Mouse (Mus musculus) cerebellum, postnatal 10 days (tissue): ENCODE results near the gene Tmem245.
"Not testable (repeated sequence)": the region's sequence is repeated elsewhere in the genome, so short reads cannot be mapped to it uniquely, and the experiment has no call there.

Experiments
- DNase-seq, 2 experiments: peaks; one replicate each; pipeline ENCODE4 v3.0.0; 2021; ENCODE audit warnings: mixed read lengths in 2 of 2

The Tmem245 gene

DNA sequence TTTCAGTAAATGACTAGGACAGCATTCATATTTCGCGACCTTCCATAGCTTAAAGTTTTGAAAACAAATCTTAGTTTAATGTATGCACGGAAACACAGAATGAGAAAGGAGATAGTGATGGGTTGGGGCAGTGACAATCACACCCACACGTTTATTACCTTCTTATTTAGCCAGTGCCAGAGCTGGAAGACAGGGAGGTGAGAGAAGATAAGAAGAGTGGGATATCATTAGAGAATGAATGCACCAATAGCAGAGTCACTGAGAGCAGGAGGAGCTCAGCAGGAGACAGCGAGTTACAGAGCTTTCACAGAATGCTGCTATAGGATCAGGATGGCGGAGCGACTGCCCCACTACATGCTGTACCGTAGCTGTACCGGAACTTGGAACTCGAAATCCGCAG, 25.0 kb downstream of the Tmem245 start:
- no peak for DNase-seq

DNA sequence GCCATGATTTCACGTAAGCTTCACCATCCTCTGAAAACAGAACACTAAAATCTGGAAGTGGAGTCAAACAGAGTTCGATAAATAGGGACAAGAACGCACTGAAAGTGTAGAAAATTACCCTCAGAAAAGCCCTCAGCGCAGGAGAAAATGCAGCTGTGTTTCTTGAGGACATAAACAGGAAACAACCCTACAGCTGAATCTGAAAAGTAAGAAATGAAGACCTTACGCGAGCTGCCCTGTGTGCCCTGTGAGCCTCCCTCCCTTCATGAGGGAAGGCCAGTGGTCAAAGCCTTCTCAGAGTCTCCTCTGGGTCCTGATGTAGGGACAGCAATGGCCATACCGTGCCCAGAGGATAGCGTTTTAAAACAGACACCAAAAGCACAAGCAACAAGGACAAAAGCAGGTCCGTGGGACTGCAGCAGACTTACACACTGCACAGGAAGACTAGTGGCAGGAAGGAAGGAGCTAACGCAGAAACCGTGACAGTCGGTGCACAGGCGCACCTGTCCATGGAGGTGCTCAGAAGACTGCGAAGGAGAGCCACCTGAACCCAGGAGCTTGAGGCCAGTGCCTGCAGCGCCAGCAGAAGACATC, 31.4 kb downstream of the Tmem245 start:
- DNase-seq = no peak

DNA sequence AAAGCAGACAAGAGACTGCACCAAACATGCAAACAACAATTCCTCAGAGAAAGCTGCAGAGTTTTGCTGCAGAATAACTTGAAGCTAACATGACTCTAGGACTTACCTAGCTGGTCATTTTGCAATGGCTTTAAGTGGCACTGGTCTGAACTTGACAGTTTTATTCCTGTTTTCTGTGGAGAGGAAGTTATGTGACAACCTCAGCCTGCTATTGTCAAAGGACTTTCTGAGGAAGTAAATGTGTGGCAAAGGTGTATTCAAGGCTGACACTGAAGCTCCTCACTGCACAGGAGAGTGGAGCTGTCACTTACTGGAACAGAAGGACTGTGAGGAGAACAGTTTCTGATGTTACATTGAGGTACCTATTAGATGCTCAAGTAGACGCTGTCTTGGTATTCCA, 32.5 kb downstream of the Tmem245 start:
- DNase-seq = no peak

DNA sequence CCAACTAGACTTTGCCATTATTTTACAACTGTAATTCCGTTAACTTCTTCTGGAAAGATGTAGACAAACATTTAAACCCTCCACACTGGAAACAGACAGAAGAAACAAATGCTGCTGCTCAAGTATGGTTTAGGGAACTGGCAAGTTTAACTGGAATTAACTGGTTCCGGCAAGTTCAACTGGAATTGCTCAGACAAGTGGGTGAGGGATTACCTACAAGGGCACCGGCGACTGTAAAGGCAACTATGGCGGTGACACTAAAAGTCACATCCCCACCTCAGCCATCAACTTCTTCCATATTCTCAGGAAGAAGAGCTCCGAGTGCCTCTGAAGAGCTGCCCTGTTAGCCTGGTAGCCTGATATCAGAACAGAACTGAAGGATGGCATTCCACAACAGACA, 32.9 kb downstream of the Tmem245 start:
- DNase-seq = no peak

DNA sequence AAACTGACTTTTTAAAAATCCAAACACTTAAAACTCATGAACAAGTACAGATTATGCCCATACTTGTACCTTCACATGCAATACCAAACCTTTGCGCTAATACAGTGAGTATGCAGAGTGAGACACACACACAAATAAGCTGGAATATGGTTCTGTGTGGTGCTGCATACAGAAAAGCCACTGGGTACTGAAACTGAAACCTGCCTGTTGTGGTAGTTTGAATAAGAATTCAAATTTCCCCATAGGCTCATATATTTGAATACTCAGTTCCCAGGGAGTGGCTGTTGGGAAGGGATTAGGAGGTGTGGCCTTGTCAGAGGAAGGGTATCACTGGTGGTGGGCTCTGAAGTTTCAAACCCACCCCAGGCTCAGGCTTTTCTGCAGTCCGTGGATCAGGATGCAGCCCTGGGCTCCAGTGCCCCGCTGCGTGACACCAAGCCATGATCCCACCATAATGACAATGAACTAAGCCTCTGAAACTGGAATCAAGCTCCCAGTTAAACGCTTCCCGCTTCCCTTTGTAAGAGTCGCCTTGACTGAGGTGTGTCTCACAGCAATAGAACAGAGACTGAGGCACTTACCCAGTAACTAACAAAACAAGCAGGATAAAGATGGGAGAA, 34.7 kb downstream of the Tmem245 start:
- DNase-seq = no peak

DNA sequence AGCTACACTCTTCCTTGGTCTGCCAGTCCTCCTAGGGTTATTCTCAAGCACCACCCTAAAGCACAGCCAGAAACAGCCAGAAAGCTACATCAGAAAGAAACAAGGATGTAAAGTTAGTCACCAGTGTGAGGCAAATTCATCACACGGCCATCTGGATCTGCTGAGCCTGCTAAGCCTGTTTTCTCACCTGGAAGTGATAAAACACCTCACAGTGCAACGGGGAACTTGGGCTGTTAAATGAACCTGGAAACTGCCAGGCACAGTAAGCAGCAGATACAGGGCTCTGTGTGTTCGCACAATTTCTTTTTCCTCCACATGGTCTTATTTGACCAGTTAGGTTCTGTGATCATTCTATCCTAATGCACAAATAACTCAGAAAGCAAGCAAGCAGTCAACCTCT, 37.7 kb downstream of the Tmem245 start:
- no peak for DNase-seq

DNA sequence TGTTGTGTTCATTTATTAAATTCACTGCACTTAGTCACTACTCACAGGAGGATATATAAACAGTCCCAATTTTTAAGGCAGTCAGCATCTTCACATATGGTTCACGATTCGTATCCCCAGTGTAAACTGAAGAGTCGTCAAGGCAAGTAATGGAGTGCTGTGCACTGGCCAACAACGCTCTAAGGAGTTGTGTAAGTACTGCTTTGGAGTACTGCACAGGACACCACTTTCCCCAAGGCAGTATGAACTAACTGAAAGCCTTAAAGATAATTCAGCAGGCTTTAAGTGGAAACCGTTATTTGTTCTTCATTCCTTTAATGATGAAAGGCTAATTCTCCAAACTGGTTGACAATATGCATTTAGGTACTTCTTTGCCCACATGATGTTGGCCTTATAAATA, 39.6 kb downstream of the Tmem245 start:
- no peak for DNase-seq

DNA sequence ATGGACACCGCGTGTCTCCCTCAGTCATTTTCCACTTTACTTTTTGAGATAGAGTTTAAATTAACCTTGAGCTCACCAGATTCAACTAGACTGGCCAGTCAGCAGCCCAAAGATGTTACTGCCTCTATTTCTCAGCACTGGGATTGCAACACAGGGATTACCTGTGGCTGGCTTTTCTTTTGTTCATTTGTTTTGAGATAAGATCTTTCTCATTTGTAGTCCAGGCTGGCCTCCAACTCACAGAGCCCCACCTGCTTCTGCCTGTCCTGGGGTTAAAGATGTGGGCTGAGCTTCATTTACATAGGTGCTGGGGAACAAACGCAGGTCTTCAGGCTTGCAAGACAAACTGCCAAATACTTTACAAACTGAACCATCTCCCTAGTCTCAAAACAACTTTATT, 40.3 kb downstream of the Tmem245 start:
- no peak for DNase-seq

DNA sequence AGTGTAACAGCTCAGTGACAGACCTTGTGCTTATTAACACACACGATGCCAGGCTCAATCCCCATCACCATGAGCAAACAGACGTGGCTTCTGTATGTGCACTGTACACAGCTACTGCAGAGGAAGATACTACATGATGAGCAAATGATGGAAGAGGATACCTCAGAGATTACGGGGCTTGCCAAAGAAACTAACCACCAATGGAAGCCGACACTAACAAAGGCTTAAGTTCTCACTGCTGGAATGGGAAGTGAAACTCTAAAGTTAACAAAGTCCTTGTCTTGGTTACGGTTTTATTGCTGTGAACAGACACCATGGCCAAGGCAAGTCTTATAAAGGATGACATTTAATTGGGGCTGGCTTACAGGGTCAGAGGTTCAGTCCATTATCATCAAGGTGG, 41.7 kb downstream of the Tmem245 start:
- DNase-seq = no peak

DNA sequence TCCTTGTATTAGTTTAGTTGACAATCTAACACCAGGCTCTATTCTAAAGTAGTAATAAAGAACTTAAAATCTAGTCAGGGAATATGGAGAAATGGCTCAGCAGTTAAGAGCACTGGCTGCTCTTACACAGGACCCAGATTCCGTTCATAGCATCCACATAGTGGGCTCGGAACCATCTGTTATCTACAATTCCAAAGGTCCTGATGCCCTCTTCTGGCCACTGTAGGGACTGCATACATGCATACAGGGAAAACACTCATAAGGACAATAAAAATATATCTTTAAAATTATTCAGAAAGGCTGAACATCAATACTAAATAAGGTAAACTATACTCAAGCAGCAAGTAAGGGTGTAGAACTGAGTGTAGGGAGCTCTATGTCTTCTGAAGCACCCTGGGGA, 45.6 kb downstream of the Tmem245 start:
- DNase-seq = peak in 1 of 2 experiments; percentile 31

DNA sequence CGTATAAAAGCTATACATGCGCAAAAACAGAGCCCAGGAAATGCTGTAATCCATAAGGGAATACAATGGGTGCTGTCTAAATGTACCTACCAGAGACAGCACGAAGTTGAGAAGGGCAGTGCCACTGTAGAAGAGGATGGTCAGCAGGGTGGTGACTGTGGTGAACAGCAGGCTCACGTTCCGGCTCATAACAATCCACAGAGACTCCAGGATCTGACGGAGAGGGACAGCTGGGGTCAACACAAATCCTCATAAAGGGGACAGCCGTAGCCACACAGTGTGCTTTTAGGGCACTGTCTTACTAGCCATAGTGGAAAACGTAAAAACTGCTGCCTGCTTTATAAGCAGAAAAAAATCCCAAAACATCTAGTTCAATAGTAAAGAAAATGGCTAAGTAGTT, 48.0 kb downstream of the Tmem245 start:
- DNase-seq = no peak

DNA sequence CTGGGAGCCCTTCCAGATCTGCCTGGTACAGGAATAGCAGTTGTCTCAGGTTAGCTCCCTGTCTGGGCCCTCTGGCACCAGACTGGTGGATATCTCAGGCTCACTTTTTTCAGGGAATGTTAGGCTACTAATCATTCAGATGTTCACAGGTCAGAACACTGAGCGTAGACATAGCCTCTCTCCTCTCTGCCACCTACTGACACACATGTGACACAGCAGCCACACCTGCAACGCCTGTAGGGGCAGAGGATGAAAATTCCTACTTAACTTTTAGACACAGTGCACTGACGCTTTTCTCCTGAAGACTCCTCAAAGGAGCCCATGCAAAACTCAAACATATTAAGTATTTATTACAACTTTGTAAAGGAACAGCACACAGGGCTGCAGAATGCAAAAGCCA, 49.7 kb downstream of the Tmem245 start:
- no peak for DNase-seq

DNA sequence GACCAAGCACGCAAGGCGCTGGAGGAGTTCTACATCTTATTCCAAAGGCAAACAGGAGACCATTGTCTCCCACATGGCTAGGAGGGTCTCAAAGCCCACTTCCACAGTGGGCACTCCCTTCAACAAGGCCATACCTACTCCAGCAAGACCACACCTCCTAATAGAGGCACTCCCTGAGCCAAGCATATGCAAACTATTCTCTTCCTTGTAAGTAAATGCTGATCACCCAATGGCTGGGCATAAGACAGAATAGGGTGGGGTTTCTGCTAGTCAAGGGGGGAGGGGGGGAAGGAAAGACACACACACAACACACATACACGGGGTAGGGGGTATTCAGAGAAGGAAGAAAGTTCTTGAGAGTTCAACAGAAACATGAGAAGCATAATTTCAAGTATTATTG, 53.0 kb downstream of the Tmem245 start:
- no peak for DNase-seq

DNA sequence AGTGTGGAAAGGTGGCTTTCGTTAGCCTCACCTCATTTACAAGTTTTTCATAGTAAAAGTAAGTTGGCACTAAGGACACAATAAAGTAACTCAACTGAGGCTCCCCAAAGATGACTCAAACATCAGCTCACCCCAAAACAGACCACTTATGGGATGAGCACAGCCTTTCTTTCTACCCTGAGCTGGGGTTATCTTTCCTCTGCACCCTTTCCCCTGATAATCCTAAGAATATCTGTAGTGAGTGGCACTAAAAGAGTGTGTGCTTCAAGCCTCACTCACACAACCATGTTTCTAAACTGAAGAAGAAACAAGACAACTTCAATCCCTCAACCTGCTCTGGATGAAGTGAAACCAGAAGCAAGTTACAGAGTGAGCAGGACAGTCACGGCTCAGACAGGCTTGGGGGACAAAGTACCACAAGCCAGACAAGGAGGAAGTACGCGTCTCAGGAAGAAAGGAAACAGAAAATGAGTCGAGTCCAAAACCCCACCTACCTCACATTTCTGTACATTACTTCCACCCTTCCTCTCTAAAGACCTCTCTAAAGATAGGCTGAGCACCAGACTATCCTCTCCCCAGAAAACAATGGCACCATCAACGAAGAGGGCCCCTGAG, 54.6 kb downstream of the Tmem245 start:
- no peak for DNase-seq

DNA sequence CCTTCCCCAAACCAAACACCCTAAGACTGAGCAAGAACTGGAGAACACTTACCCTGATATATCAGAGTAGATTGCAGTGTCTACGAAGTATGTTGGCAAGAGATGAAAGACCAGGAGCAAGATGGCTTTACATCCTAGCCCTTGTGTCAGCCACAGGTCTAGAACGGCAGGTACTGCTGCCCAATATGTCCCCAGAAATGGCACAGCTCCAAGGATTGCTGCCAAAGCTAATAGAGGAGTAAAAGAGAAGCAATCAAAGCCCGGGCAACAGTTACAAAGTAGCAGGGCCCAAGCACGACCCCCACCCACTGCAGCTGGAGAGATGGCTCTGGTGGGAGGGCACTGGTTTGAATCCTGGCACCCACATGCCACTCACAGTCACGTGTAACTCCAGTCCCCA, 58.8 kb downstream of the Tmem245 start:
- peak; percentile 71 for DNase-seq

DNA sequence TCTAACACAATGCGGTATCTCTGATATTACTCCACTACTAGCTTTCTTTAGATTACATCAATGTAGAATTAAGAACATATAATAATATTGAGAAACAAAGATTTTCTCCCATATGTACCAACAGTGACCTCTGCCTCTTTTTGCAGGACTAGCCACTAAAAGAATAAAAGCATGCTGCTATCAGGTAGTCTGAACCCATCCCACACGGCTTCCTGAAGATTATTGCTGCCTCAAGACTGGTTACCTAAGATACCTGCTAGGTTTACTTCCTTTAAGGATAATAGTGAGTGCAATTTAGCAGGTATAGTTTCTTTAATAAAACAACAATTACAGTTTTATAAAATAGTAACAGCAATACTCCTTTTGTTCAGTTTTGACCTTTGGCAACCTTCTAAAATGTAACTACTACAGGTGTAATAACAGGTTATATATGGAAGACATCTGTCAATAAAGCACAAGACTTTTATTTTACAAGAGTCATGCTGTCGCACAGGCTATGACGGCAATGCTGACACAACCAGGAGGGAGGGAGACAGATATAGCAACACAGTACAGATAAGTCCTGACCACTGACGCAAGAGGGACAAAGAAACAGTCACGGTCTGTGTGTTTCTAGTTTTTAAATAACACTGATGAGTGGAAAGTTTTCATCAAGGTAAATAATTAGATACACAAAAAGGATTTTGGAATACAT, 60.8 kb downstream of the Tmem245 start:
- no peak for DNase-seq

DNA sequence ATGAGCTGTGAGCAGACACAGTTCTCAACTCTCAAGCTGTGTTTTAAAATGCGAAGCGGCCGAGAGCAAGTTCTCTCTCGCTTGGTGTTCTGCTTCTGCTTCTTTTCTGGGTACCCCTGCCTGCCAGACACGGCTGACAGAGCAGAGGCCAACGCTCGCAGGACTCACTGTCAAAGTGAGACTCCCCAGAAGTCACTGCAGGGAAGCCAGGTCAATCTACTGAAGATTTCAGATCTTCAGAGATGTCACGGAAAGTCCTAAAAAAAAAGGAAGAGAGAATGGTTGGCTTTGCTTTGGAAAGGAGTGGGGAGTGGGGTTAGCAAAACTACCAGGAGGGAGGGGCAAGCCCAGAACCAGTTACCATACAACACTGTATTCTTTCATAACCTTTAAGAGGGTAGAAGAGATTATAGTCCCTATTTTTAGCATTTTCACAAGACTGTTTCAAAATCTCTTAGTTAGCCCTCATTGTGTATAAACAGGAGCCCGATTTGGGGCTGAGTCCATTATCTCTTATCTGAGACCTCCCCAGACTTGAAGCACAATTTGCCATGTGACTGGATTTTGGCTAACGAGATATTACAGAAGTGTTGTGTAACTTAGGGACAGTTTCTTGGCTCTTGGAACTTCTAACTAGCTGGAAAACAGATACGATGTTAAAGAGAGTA, 67.1 kb downstream of the Tmem245 start:
- DNase-seq = no peak

DNA sequence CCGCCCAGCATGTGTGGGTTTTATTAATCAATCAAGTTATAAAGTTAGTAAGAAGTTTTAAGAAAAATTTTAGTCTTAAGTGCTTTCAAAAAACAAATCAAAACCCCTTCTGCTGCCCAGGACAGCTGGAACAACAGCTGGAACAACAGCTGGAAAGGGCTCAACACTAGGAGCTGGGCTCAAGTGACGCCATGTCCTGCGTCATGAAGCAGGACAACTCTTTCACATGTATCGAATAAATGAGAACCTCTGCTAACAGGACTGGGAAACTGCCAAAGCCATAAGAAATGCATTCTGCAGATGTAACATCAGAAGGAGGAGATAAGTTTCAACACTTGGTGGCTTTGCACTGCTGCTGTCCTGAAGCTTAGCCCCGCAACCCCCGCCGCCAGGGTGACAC, 68.3 kb downstream of the Tmem245 start:
- no peak for DNase-seq

DNA sequence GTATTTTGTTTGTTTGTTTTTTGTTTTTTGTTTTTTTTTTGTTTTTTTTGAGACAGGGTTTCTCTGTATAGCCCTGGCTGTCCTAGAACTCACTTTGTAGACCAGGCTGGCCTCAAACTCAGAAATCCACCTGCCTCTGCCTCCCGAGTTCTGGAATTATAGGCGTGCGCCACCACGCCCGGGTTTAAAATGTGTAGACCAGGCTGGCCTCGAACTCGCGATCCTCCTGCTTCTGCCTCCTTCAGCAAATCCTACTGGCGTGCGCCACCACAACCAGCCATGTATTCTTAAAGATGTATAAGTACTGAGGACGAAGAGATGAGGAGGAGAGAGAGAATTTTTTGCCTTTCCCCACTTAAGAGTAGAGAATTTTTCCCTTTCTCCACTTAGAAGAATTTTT, 76.7 kb downstream of the Tmem245 start:
- DNase-seq = not testable (repeated sequence)

DNA sequence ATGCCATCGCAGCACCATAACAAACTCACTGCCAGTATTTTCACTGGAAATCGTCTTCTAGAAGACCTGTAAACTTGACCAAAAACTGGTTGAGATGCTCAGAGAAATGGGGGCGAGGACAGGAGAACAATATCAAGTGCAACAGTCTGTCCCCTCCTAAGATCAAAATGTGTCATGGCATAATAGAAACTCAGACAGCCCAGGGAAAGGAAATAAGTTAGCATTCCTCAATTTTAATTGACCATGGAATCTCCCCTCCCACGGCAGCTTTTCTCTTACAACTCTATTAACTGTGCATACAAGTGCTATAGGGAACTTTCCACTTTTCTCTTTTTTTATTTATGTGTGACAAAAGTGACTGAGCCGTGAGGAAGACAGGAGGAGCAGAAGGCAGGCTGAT, 79.5 kb downstream of the Tmem245 start:
- no peak for DNase-seq

DNA sequence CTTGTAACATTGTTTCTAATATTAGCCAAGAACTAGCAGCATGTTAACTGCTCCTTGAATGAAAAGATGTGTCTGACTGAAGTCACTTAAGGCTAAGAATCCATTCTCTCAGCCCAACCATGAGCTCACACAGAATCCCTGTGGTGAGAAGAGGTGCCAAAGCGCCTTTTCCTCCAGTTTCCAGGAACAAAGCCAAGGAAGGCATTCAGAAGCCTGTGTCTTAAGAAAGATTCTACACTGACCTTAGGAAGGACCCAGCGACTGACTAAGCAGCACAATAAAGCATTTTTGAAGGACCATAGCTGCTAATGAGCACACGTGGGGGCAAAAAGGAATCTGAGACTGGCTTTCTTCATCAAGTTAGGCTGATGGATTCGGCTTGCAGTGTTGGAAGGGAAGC, 81.3 kb downstream of the Tmem245 start:
- DNase-seq = peak; percentile 51 to 60

DNA sequence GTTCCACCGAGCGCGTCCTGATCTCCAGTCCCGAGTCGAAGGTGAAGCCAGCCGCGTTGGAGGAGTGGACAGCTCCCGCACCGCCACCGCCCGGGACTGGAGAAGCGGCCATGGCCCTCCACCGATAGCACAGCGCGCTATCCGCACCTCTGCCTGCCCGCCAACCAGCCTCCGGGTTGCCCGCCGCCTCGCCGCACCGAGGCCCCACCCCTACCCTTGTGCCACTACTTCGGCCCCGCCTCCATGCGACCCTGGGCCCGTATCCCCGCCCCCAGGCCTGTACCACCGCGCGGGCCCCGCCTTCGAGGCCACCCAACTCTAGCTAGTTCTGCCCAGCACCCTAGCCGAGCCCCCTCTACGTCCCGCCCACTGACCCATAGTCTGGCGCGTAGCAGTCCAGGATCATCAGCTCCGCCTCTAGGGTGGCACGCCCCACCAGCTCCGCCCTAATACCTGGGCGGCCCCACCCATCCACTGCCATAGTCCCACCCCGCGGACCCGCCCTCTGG, 82.2 kb downstream of the Tmem245 start, which contains the start of gene Ctnnal1:
TSS of gene Ctnnal1 (minus strand) at position 186 of the 509 bp plus-strand sequence.
- DNase-seq = peak; percentile 92 to 97

DNA sequence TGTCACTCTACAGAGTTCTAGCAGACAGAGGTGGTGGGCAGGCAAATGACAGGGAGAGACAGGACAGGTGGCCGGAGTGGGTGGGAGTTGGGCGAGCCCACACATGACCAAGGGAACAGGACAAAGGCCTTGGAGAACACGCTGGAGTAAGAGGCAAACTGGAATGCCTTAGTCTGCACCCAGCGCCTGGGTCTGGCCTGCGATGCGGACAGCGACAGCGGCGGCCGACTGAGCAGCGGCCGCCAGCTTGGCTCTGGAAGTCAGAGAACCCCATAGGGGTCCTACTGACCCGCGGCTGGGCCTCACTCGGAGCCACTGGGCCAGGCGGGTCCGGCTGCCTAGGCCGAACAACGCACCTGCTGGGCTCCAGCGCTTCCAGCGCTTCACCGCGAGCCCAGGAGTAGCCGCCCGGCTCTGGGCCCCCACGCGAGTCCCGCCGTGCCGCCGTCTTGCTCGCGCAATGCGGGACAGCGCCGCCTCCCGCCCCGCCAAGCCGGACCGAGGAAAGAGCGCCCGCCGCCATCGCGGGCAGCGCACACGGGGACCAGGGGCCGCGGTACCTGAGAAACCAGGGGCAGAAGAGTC, 82.7 kb downstream of the Tmem245 start:
- DNase-seq = peak; percentile 65
